9 mouse cellular contexts compared by ENCODE assay signal in genomic region chr2:156774035-156774737, GRCm38 (mm10). TPM values are rescaled to one million over a fixed set of nuclear protein-coding genes. Genes with fewer than 3 reads are reported as not detected.
DNase-seq lines count a peak whose midpoint lies in the region; ATAC-seq lines count a peak whose summit lies in the region.
"Had no signal": no experiment of that assay in that cellular context is flagged by ENCODE, and none has a peak within 500 bp of the region (broad histone marks: within the 10 kb centered on the region; RNA-seq: fewer than 3 reads in every experiment).

No protein-coding gene starts in this region.

- peaks cover 27 to 29% of the 10 kb centered on the region in 2 experiments for H3K4me1 ChIP-seq in heart, embryonic 14.5 days (ENCODE audit: control insufficient read depth in 2 of 2, insufficient read depth in 2 of 2, low read length in 2 of 2)
- H3K4me1 ChIP-seq in embryonic facial prominence, embryonic 12.5 days, result peaks cover 21% of the 10 kb centered on the region
- peaks cover 28% of the 10 kb centered on the region for H3K4me1 ChIP-seq in hindbrain, embryonic 13.5 days (replicated peaks)
- H3K4me1 ChIP-seq in midbrain, embryonic 15.5 days, result peaks cover 12% of the 10 kb centered on the region

- ATAC-seq in heart, embryonic 14.5 days (ENCODE audit: insufficient number of reproducible peaks, insufficient read depth, low FRiP score, low read depth), result no peak
- ATAC-seq in embryonic facial prominence, embryonic 12.5 days (ENCODE audit: insufficient number of reproducible peaks, insufficient read depth, low FRiP score, low TSS enrichment), result no peak
- ATAC-seq in hindbrain, embryonic 13.5 days (ENCODE audit: low FRiP score), result no peak
- ATAC-seq in midbrain, embryonic 15.5 days (replicated peaks), result no peak

- H3K4me3 ChIP-seq in heart, embryonic 14.5 days (ENCODE audit: control insufficient read depth in 1 of 2, insufficient read depth in 1 of 2, low read depth in 1 of 2, low read length in 2 of 2), result peak overlapping the region; percentile 54 to 58
- H3K4me3 ChIP-seq in embryonic facial prominence, embryonic 12.5 days, result peak overlapping the region; percentile 35
- peak overlapping the region; percentile 37 for H3K4me3 ChIP-seq in hindbrain, embryonic 13.5 days
- no peak overlapping the region for H3K4me3 ChIP-seq in midbrain, embryonic 15.5 days

- no peaks in the 10 kb centered on the region for H3K27me3 ChIP-seq in heart, embryonic 14.5 days (ENCODE audit: control insufficient read depth, insufficient read depth, low read length)
- H3K27me3 ChIP-seq in embryonic facial prominence, embryonic 12.5 days, result no peaks in the 10 kb centered on the region
- H3K27me3 ChIP-seq in hindbrain, embryonic 13.5 days, result peaks cover 17% of the 10 kb centered on the region
- H3K27me3 ChIP-seq in midbrain, embryonic 15.5 days (replicated peaks), result no peaks in the 10 kb centered on the region

- H3K27ac ChIP-seq in heart, embryonic 14.5 days (replicated peaks in 1 of 2; ENCODE audit: control insufficient read depth in 1 of 2, insufficient read depth in 1 of 2, low read depth in 2 of 2, low read length in 2 of 2), result peak overlapping the region; percentile 92 to 99
- H3K27ac ChIP-seq in embryonic facial prominence, embryonic 12.5 days, result peak overlapping the region; percentile 84
- H3K27ac ChIP-seq in hindbrain, embryonic 13.5 days, result peak overlapping the region; percentile 27; the same call in 1 of the 2 replicates
- no peak overlapping the region for H3K27ac ChIP-seq in midbrain, embryonic 15.5 days

- H3K9me3 ChIP-seq in heart, embryonic 14.5 days (ENCODE audit: control insufficient read depth, low read length), result no peaks in the 10 kb centered on the region
- no peaks in the 10 kb centered on the region for H3K9me3 ChIP-seq in embryonic facial prominence, embryonic 12.5 days
- no peaks in the 10 kb centered on the region for H3K9me3 ChIP-seq in hindbrain, embryonic 13.5 days
- no peaks in the 10 kb centered on the region for H3K9me3 ChIP-seq in midbrain, embryonic 15.5 days

- DNase-seq in heart, adult 8-10 months (ENCODE audit: low spot score), result no peak
- DNase-seq in urinary bladder, postnatal 10 days (ENCODE audit: low spot score), result no peak
- DNase-seq in layer of hippocampus, adult 11-12 months (ENCODE audit: low spot score), result no peak
- no peak for DNase-seq in right cerebral cortex, postnatal 36 days (ENCODE audit: low spot score in 2 of 2)
- DNase-seq: kidney, adult 8-10 months had no signal

- peak overlapping the region; percentile 88 for H3K9ac ChIP-seq in heart, embryonic 14.5 days (ENCODE audit: low read length)
- peak overlapping the region; percentile 57 for H3K9ac ChIP-seq in embryonic facial prominence, embryonic 12.5 days
- H3K9ac ChIP-seq in hindbrain, embryonic 13.5 days, result peak overlapping the region; percentile 64; the same call in 1 of the 2 replicates
- peak overlapping the region; percentile 51; the same call in 1 of the 2 replicates for H3K9ac ChIP-seq in midbrain, embryonic 15.5 days

- H3K36me3 ChIP-seq in heart, embryonic 14.5 days (ENCODE audit: control insufficient read depth, insufficient read depth, low read length), result peaks cover 12% of the 10 kb centered on the region
- no peaks in the 10 kb centered on the region for H3K36me3 ChIP-seq in embryonic facial prominence, embryonic 12.5 days
- no peaks in the 10 kb centered on the region for H3K36me3 ChIP-seq in hindbrain, embryonic 13.5 days
- H3K36me3 ChIP-seq in midbrain, embryonic 15.5 days (replicated peaks), result no peaks in the 10 kb centered on the region

- peak overlapping the region; percentile 72 for H3K4me2 ChIP-seq in heart, embryonic 14.5 days (ENCODE audit: low read length)
- H3K4me2 ChIP-seq in embryonic facial prominence, embryonic 12.5 days (replicated peaks), result peak overlapping the region; percentile 63
- H3K4me2 ChIP-seq in hindbrain, embryonic 13.5 days, result peak overlapping the region; percentile 69
- H3K4me2 ChIP-seq in midbrain, embryonic 15.5 days, result peak overlapping the region; percentile 75

- 69% methylated on average over 13 of the region's 13 CpGs for WGBS in heart, embryonic 14.5 days
- 71% methylated on average over 13 of the region's 13 CpGs for WGBS in embryonic facial prominence, embryonic 12.5 days
- WGBS in hindbrain, embryonic 13.5 days, result 72% methylated on average over 13 of the region's 13 CpGs
- WGBS in midbrain, embryonic 15.5 days, result 67% methylated on average over 13 of the region's 13 CpGs

RNA-seq across cellular contexts. Expression of gene Myl9, which starts 1.0 kb away (rescaled TPM):
- 2,013 and 2,167 TPM in 2 replicates for polyA plus RNA-seq in heart, embryonic 14.5 days (2014; fragmentation: Nextera tagmentation; extraction: Ambion mirVana)
- 10 to 100 TPM; 40.0 to 70.3 (median 65.6) TPM for total RNA-seq in heart, adult 8-10 months (2022)
- 182 and 184 TPM in 2 replicates for polyA plus RNA-seq in embryonic facial prominence, embryonic 12.5 days (2016; fragmentation: Nextera tagmentation; extraction: Ambion mirVana)
- 39.1 and 53.3 TPM in 2 replicates for polyA plus RNA-seq in hindbrain, embryonic 13.5 days (2015; fragmentation: Nextera tagmentation; extraction: Ambion mirVana)
- 41.2 and 41.6 TPM in 2 replicates for polyA plus RNA-seq in midbrain, embryonic 15.5 days (2015; fragmentation: Nextera tagmentation; extraction: Ambion mirVana)

Comparison
In these comparisons a context has a peak if more than half of its experiments do, and no peak if none do; other contexts are left out.
1. RNA of gene Myl9, which starts 1.0 kb away (polyA plus RNA-seq): 2,013 to 2,167 TPM in heart, embryonic 14.5 days; 182 to 184 TPM in embryonic facial prominence, embryonic 12.5 days, 41.2 to 41.6 TPM in midbrain, embryonic 15.5 days and 39.1 to 53.3 TPM in hindbrain, embryonic 13.5 days; every median in the first group is over 10 times any median in the second.
2. Peak in every context shown above with its lines, with median percentiles within 50 percentile points of each other: H3K4me2 ChIP-seq and H3K9ac ChIP-seq.